Mouse (Mus musculus) fibroblast of lung, adult 2 months (primary cell): ENCODE data around the gene Jkamp.

ENCODE experiments used
- DNase-seq: peaks from one replicate; pipeline ENCODE4 v3.0.0-alpha.2; 2011; ENCODE audit warnings: low read depth

The Jkamp gene

GRCm38 (mm10) chr12:72086166-72086825 lies 907 bp downstream of the Jkamp start:
- DNase-seq, result no peak

GRCm38 (mm10) chr12:72089802-72090201 lies 4.4 kb downstream of the Jkamp start:
- no peak for DNase-seq

- no peak for DNase-seq
Measured at GRCm38 (mm10) chr12:72096966-72097365, 11.6 kb downstream of the Jkamp start.

GRCm38 (mm10) chr12:72102776-72103175 lies 17.4 kb downstream of the Jkamp start:
- DNase-seq, result no peak

GRCm38 (mm10) chr12:72104027-72104426 lies 18.6 kb downstream of the Jkamp start:
- DNase-seq, result no peak

GRCm38 (mm10) chr12:72104525-72105281 lies 19.3 kb downstream of the Jkamp start:
- DNase-seq, result peak; percentile 46

GRCm38 (mm10) chr12:72115126-72115525 lies 29.7 kb downstream of the Jkamp start:
- peak; percentile 8 for DNase-seq

GRCm38 (mm10) chr12:72115686-72116345 lies 30.4 kb downstream of the Jkamp start:
- no peak for DNase-seq

GRCm38 (mm10) chr12:72129203-72129602 lies 43.8 kb downstream of the Jkamp start:
- DNase-seq, result no peak

GRCm38 (mm10) chr12:72150786-72151185 lies 65.4 kb downstream of the Jkamp start:
- no peak for DNase-seq
